ENCODE assay signal across 15 mouse cellular contexts in the genomic region with DNA sequence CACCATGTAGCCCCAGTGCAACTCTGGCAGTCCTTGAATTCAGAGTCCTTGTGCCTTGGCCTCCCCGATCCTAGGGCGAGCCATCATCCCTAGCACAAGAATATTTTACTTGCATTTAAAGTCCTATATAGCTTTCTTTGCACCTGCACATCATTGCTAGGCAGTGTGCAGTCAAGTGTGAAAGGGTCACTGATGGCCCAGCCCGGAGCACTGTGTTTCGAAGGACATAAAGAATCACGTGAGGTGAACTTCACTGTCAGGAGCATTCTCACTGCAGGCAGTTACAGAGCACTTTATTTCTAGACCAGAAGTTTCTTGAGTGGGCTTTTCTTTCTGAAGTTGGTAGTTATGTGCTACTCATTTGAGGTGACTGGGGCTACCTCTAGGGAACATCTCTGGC. TPM values are rescaled to one million over a fixed set of nuclear protein-coding genes. Genes with fewer than 3 reads are reported as not detected.
"Had no signal": no experiment of that assay in that cellular context is flagged by ENCODE, and none has a peak within 500 bp of the region (broad histone marks: within the 10 kb centered on the region; RNA-seq: fewer than 3 reads in every experiment).

No protein-coding gene starts in this region.

- H3K9me3 ChIP-seq: limb, embryonic 13.5 days; lung, embryonic 15.5 days; megakaryocyte, embryonic 14.5 days; midbrain, embryonic 12.5 days had no signal

- ATAC-seq: intestine, embryonic 16.5 days; midbrain, embryonic 16.5 days had no signal

- H3K27me3 ChIP-seq: limb, embryonic 13.5 days; lung, embryonic 15.5 days; megakaryocyte, embryonic 14.5 days; midbrain, embryonic 12.5 days had no signal

- H3K4me2 ChIP-seq: limb, embryonic 13.5 days; lung, embryonic 15.5 days; midbrain, embryonic 12.5 days had no signal

- H3K4me3 ChIP-seq: limb, embryonic 13.5 days; lung, embryonic 15.5 days; megakaryocyte, embryonic 14.5 days; midbrain, embryonic 12.5 days had no signal

- H3K27ac ChIP-seq: limb, embryonic 13.5 days; lung, embryonic 15.5 days; macrophage; midbrain, embryonic 12.5 days had no signal

- DNase-seq: kidney, postnatal 10 days; left cerebral cortex, postnatal 4 days; lung, postnatal 14 days; right cerebral cortex, postnatal 4 days; spleen, adult 18-20 months; thymus, adult 18-20 months; thymus, postnatal 25 days had no signal

- H3K36me3 ChIP-seq: limb, embryonic 13.5 days; lung, embryonic 15.5 days; midbrain, embryonic 12.5 days had no signal

- H3K9ac ChIP-seq: limb, embryonic 13.5 days; lung, embryonic 15.5 days; midbrain, embryonic 12.5 days had no signal

RNA-seq across cellular contexts. Expression of a gene that starts 55.6 kb away (rescaled TPM):
- polyA plus RNA-seq: liver, adult 2 months had no signal
